Mouse (Mus musculus): ENCODE results near the gene Pgk2.
A peak's percentile ranks its signal among the peaks of the same experiment; 100 is the strongest.
"Not testable (repeated sequence)": the region's sequence is repeated elsewhere in the genome, so short reads cannot be mapped to it uniquely, and the experiment has no call there.

Gene Pgk2

GRCm38 (mm10) chr17:40208540-40208939 is at the start of gene Pgk2:
Pgk2 (minus strand) TSS chr17:40208640.
- no peak for DNase-seq (ENCODE audit: low spot score)

GRCm38 (mm10) chr17:40252487-40252886 is 44.0 kb upstream of the Pgk2 start:
- DNase-seq (ENCODE audit: low spot score), result no peak

GRCm38 (mm10) chr17:40242135-40242534 is 33.7 kb upstream of the Pgk2 start, which contains the start of gene Crisp3:
Crisp3 (minus strand) TSS chr17:40242288.
- DNase-seq (ENCODE audit: low spot score), result no peak

GRCm38 (mm10) chr17:40201803-40202202 is 6.6 kb downstream of the Pgk2 start:
- DNase-seq (ENCODE audit: low spot score), result peak; percentile 5

DNA sequence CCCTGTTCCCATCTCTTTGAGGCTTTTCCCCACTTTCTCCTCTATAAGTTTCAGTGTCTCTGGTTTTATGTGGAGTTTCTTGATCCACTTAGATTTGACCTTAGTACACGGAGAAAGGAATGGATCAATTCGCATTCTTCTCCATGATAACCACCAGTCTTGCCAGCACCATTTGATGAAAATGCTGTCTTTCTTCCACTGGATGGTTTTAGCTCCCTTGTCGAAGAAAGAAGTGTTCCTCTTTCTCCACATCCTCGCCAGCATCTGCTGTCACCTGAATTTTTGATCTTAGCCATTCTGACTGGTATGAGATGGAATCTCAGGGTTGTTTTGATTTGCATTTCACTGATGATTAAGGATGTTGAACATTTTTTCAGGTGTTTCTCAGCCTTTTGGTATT is 18.2 kb downstream of the Pgk2 start:
- peak; percentile 24 for DNase-seq (ENCODE audit: low spot score)

- DNase-seq (ENCODE audit: low spot score), result not testable (repeated sequence)
Measured at GRCm38 (mm10) chr17:40157729-40158359, 50.6 kb downstream of the Pgk2 start.
